Mouse (Mus musculus) ES-Bruce4 (cell line): ENCODE results near the gene Tnk2.

Experiments used
- EP300 ChIP-seq: IDR thresholded peaks from 2 replicates; pipeline ENCODE4 v1.6.1; 2011; ENCODE audit warnings: low read depth, low read length; ENCODE audit not compliant: insufficient read depth
- POLR2A ChIP-seq: IDR thresholded peaks from one replicate; pipeline ENCODE4 v1.8.1; 2011; ENCODE audit warnings: low read length; ENCODE audit not compliant: insufficient read depth

GRCm38 (mm10) chr16:32672861-32673560, 29.3 kb downstream of the Tnk2 start:
- TF ChIP-seq POLR2A (no peak), EP300 (no peak)
